Mouse (Mus musculus) bone marrow, adult 2 months (tissue): ENCODE measurements around the gene Rftn1.

ENCODE experiments used
- CTCF ChIP-seq: fragments of 200-500 bp; IDR thresholded peaks from 2 replicates; pipeline ENCODE4 v1.5.1; 2011; ENCODE audit warnings: low read length, control low read depth; ENCODE audit not compliant: control insufficient read depth, insufficient read depth
- POLR2A ChIP-seq: fragments of 200-500 bp; IDR thresholded peaks from 2 replicates; pipeline ENCODE4 v1.6.1; 2011; ENCODE audit warnings: low read depth, mild to moderate bottlenecking, control low read depth, low read length, borderline replicate concordance; ENCODE audit not compliant: control insufficient read depth

DNA sequence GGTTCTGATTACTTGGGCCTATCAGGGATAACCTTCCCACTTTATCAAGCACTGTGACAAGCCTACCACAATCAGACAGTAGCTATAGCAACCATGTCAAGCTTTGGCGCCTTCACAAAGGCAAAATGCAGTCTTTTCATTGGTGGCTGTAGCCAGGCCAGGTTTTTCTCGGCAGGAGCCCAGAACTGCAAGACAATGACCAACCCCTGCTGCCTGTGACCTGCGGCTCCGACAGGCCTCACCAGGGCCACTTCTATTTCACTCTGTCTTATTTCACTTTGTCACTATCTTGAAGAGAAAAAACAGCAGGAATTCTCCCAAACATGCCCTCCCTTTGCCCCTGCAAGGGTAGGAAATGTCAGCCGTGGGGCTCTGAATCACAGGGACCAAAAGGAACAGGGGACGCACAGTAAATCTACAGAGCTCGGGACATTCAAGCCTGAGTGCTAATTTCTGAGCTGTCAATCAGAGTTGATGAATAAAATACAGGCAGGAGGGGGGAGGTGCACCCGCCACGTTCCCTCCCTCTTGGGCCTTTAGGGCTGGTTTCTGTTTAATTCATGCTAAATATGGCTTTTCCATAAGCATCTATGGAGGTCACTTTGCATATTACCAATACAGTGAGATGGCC lies 183.6 kb downstream of the Rftn1 start:
- TF ChIP-seq POLR2A (no peak), CTCF (no peak)
